Comparison of ENCODE assay signal across 16 mouse cellular contexts in the genomic region with DNA sequence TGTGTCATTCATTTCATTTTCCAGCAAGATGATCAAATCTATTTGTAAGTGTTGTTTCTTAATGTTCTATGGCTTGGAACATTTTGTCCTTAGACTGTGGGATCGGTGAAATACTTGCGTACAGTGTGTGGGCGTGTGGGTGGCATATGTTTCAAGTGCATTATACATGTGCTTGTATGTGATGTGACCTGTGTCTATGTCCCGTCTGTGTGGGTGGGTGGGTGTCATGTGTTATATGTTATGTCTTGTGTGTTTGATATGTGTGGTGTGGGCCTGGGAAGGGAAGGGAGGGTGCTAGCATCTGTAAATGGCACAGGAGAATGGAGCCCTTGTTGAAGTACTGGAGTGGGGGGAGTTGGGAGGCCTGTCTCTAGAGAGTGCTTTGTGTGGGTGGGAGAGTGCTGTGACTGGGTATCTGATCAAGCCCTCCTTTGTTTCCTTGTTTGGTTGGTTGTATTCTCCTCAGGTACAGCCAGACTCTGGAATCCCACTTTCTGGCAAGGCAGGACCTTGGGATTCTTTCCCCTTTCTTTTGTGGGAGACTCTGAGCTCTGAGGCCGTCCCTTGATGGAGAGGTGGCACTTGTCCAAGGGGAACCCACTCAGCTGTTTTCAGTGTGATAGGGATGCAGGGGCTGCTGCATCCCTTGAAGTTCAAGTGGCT. TPM values are rescaled to one million over a fixed set of nuclear protein-coding genes. Genes with fewer than 3 reads are reported as not detected.
DNase-seq lines count a peak whose midpoint lies in the region; ATAC-seq lines count a peak whose summit lies in the region.
"Had no signal": no experiment of that assay in that cellular context is flagged by ENCODE, and none has a peak within 500 bp of the region (broad histone marks: within the 10 kb centered on the region; RNA-seq: fewer than 3 reads in every experiment).

No protein-coding gene starts in this region.

- H3K4me3 ChIP-seq in forebrain, embryonic 10.5 days: no peak overlapping the region
- no peak overlapping the region for H3K4me3 ChIP-seq in hindbrain, embryonic 13.5 days
- no peak overlapping the region for H3K4me3 ChIP-seq in midbrain, embryonic 15.5 days
- H3K4me3 ChIP-seq: embryonic facial prominence, embryonic 12.5 days; liver, embryonic 13.5 days had no signal

- H3K9ac ChIP-seq in hindbrain, embryonic 13.5 days: no peak overlapping the region
- H3K9ac ChIP-seq in midbrain, embryonic 15.5 days: no peak overlapping the region
- H3K9ac ChIP-seq: embryonic facial prominence, embryonic 12.5 days; liver, embryonic 13.5 days had no signal

- 0 out of 2 replicates have a peak, but pooled peaks cover 4% of the 10 kb centered on the region for H3K27me3 ChIP-seq in forebrain, embryonic 10.5 days (ENCODE audit: poor library complexity, severe bottlenecking)
- H3K27me3 ChIP-seq in hindbrain, embryonic 13.5 days: no peaks in the 10 kb centered on the region
- no peaks in the 10 kb centered on the region for H3K27me3 ChIP-seq in midbrain, embryonic 15.5 days (replicated peaks)
- H3K27me3 ChIP-seq: embryonic facial prominence, embryonic 12.5 days had no signal

- intact Hi-C loops in left cerebral cortex, postnatal 10 days (cut with DNase I): no loop called here
- intact Hi-C loops in gastrocnemius, postnatal 14 days (cut with DNase I; ENCODE audit: low total_unique reads): no loop called here

- H3K27ac ChIP-seq in forebrain, embryonic 10.5 days: peak overlapping the region; percentile 56
- peak overlapping the region; percentile 76 for H3K27ac ChIP-seq in hindbrain, embryonic 13.5 days
- H3K27ac ChIP-seq in midbrain, embryonic 15.5 days: peak overlapping the region; percentile 53
- H3K27ac ChIP-seq: embryonic facial prominence, embryonic 12.5 days; liver, embryonic 13.5 days; macrophage had no signal

- H3K36me3 ChIP-seq in forebrain, embryonic 10.5 days (replicated peaks): peaks cover 3% of the 10 kb centered on the region; the same call in 1 of the 2 replicates
- no peaks in the 10 kb centered on the region for H3K36me3 ChIP-seq in hindbrain, embryonic 13.5 days
- H3K36me3 ChIP-seq in midbrain, embryonic 15.5 days (replicated peaks): no peaks in the 10 kb centered on the region
- H3K36me3 ChIP-seq: embryonic facial prominence, embryonic 12.5 days; liver, embryonic 13.5 days had no signal

- ATAC-seq in hindbrain, embryonic 13.5 days (ENCODE audit: low FRiP score): peak; percentile 55; the same call in 1 of the 2 replicates
- ATAC-seq in midbrain, embryonic 15.5 days (replicated peaks): peak; percentile 51
- no peak for ATAC-seq in monocyte, adult 5-6 weeks (replicated peaks; ENCODE audit: insufficient number of reproducible peaks, low FRiP score, low TSS enrichment, poor library complexity, severe bottlenecking)
- ATAC-seq: intestine, postnatal 0 days had no signal

- DNase-seq in left cerebral cortex, adult 11 months (ENCODE audit: low spot score): peak; percentile 64
- DNase-seq in left cerebral cortex, postnatal 10 days (ENCODE audit: extremely low spot score in 1 of 2, low spot score in 2 of 2): no peak
- DNase-seq in forebrain, embryonic 10.5 days (ENCODE audit: extremely low spot score, low spot score): no peak
- no peak for DNase-seq in spleen, postnatal 36 days (ENCODE audit: low spot score in 2 of 2)
- DNase-seq in gastrocnemius, postnatal 14 days: no peak
- DNase-seq: B cell, adult 2 months; cerebellum, adult 18-20 months; liver, embryonic 13.5 days; thymus, adult 18-20 months had no signal

- H3K4me2 ChIP-seq in hindbrain, embryonic 13.5 days: no peak overlapping the region
- H3K4me2 ChIP-seq in midbrain, embryonic 15.5 days: no peak overlapping the region
- H3K4me2 ChIP-seq: embryonic facial prominence, embryonic 12.5 days; liver, embryonic 13.5 days had no signal

- H3K9me3 ChIP-seq in forebrain, embryonic 10.5 days: no peaks in the 10 kb centered on the region
- H3K9me3 ChIP-seq in hindbrain, embryonic 13.5 days: no peaks in the 10 kb centered on the region
- H3K9me3 ChIP-seq in midbrain, embryonic 15.5 days: no peaks in the 10 kb centered on the region
- H3K9me3 ChIP-seq: embryonic facial prominence, embryonic 12.5 days; liver, embryonic 13.5 days had no signal

- peaks cover 58% of the 10 kb centered on the region for H3K4me1 ChIP-seq in forebrain, embryonic 10.5 days
- peaks cover 52% of the 10 kb centered on the region for H3K4me1 ChIP-seq in hindbrain, embryonic 13.5 days (replicated peaks)
- peaks cover 37% of the 10 kb centered on the region for H3K4me1 ChIP-seq in midbrain, embryonic 15.5 days

- 78% methylated on average over 5 of the region's 5 CpGs for WGBS in forebrain, embryonic 10.5 days
- WGBS in hindbrain, embryonic 13.5 days: 69% methylated on average over 5 of the region's 5 CpGs
- 67% methylated on average over 5 of the region's 5 CpGs for WGBS in midbrain, embryonic 15.5 days

RNA-seq across cellular contexts. Expression of a gene that starts 9.8 kb away (rescaled TPM):
- total RNA-seq in left cerebral cortex, postnatal 10 days (2021): 10 to 100 TPM; 54.7 to 61.1 TPM
- 30.8 and 31.1 TPM in 2 replicates for polyA plus RNA-seq in forebrain, embryonic 10.5 days (2016; fragmentation: Nextera tagmentation; extraction: Ambion mirVana)
- polyA plus RNA-seq in hindbrain, embryonic 13.5 days (2015; fragmentation: Nextera tagmentation; extraction: Ambion mirVana): 29.1 and 30.7 TPM in 2 replicates
- polyA plus RNA-seq in midbrain, embryonic 15.5 days (2015; fragmentation: Nextera tagmentation; extraction: Ambion mirVana): 39.5 and 42.4 TPM in 2 replicates
- total RNA-seq in monocyte, adult 5-6 weeks (2017): not detected in 3 replicates
- total RNA-seq in gastrocnemius, postnatal 14 days (2021): 10 to 100 TPM in 1 of 2 experiments, 1 to 10 TPM in 1; 8.9 to 11.1 TPM
- total RNA-seq: MEL had no signal
- polyA plus RNA-seq: macrophage had no signal
